Mouse (Mus musculus): Measurements from ENCODE around the gene BC061212. TPM values are rescaled to one million over a fixed set of nuclear protein-coding genes. Genes with fewer than 3 reads are reported as not detected.
"Not testable (repeated sequence)": the region's sequence is repeated elsewhere in the genome, so short reads cannot be mapped to it uniquely, and the experiment has no call there.

BC061212 gene
- polyA plus RNA-seq (2012; rRNA removed), result not detected in 2 replicates

DNA sequence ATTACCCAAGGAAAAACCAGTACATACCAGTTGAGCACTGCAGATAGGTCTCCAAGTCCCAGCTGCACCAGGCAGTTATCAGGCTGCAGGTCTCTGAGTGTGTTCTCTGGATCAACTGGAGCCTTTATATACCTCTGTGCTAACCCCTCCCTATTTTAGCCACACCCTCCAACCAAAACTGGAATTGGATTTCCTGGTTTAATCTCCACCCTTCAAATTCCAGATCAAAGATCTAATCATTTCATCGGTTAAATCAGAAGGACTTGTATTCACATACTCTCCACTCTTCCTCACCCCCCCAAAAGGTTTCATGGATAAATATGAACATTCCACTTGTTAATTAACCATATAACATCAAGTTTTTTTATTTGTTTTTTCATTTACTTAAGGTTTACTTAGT lies at the start of gene BC061212:
Gene BC061212, minus strand, starts transcription at position 101 of the 400 bp plus-strand sequence.
- not testable (repeated sequence) for DNase-seq (ENCODE audit: extremely low spot score in 1 of 2, low spot score in 1 of 2)

DNA sequence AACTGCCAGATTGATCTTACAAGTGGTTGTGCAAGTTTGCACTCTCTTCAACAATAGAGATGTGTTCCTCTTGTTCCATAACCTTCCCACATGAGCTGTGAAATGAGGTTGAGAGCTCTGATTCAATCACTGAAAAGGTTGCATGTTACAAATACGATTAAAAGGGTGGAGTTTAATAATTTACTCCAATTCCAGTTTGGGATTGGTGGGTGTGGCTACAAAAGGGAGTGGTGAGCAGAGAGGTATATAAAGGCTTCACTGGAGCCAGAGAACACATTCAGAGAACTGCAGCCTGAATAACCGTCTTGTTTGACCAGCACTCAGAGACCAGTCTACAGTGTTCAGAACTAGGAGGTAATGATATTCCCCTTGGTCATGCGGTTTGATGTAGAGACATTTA lies 5.7 kb upstream of the BC061212 start, which contains the start of gene Gm6351:
Gene Gm6351, plus strand, starts transcription at position 301 of the 400 bp plus-strand sequence.
- not testable (repeated sequence) for DNase-seq (ENCODE audit: extremely low spot score in 1 of 2, low spot score in 1 of 2)

Other genes with a start within 250 kb of the BC061212 start
- gene Gm7792, start 226.8 kb downstream of the BC061212 start, polyA plus RNA-seq (2012; rRNA removed), result not detected in 2 replicates
- gene Gm16429, start 141.5 kb downstream of the BC061212 start, polyA plus RNA-seq (2012; rRNA removed), result not detected in 2 replicates
- not detected in 2 replicates for gene Gm6351, start 5.8 kb upstream of the BC061212 start, polyA plus RNA-seq (2012; rRNA removed)
- not detected in 2 replicates for gene Gm3106, start 147.5 kb upstream of the BC061212 start, polyA plus RNA-seq (2012; rRNA removed)
- not detected in 2 replicates for gene A430089I19Rik, start 236.3 kb upstream of the BC061212 start, polyA plus RNA-seq (2012; rRNA removed)
- not detected in 2 replicates for gene Gm6502, start 243.9 kb upstream of the BC061212 start, polyA plus RNA-seq (2012; rRNA removed)

All from frontal cortex, adult 2 months (tissue).